Mouse (Mus musculus) fibroblast of lung, adult 2 months (primary cell): ENCODE data around the gene Galntl6.

Experiments used
- DNase-seq: peaks from one replicate; pipeline ENCODE4 v3.0.0-alpha.2; 2011; ENCODE audit warnings: low read depth

Galntl6 gene

GRCm38 (mm10) chr8:58258577-58259315, 653.7 kb downstream of the Galntl6 start:
- DNase-seq: no peak

- DNase-seq: no peak
Observed at GRCm38 (mm10) chr8:58253620-58254019, 658.8 kb downstream of the Galntl6 start.

GRCm38 (mm10) chr8:58244830-58245229, 667.6 kb downstream of the Galntl6 start:
- DNase-seq: no peak

- DNase-seq: no peak
Observed at GRCm38 (mm10) chr8:58234220-58234619, 678.2 kb downstream of the Galntl6 start.

- DNase-seq: no peak
Observed at GRCm38 (mm10) chr8:58228725-58229124, 683.7 kb downstream of the Galntl6 start.

GRCm38 (mm10) chr8:58217885-58218284, 694.6 kb downstream of the Galntl6 start:
- no peak for DNase-seq

- no peak for DNase-seq
Observed at GRCm38 (mm10) chr8:58189694-58190093, 722.7 kb downstream of the Galntl6 start.

GRCm38 (mm10) chr8:58146961-58147360, 765.5 kb downstream of the Galntl6 start:
- peak; percentile 2 for DNase-seq

- DNase-seq: no peak
Observed at GRCm38 (mm10) chr8:58086733-58087132, 825.7 kb downstream of the Galntl6 start.

- DNase-seq: no peak
Observed at GRCm38 (mm10) chr8:58084931-58085330, 827.5 kb downstream of the Galntl6 start.

- DNase-seq: no peak
Observed at GRCm38 (mm10) chr8:58081715-58082114, 830.7 kb downstream of the Galntl6 start.

GRCm38 (mm10) chr8:58074611-58075010, 837.8 kb downstream of the Galntl6 start:
- DNase-seq: no peak

- DNase-seq: no peak
Observed at GRCm38 (mm10) chr8:58073733-58074132, 838.7 kb downstream of the Galntl6 start.

- no peak for DNase-seq
Observed at GRCm38 (mm10) chr8:58032271-58032670, 880.2 kb downstream of the Galntl6 start.

GRCm38 (mm10) chr8:58025558-58025957, 886.9 kb downstream of the Galntl6 start:
- no peak for DNase-seq

- DNase-seq: no peak
Observed at GRCm38 (mm10) chr8:58025094-58025493, 887.3 kb downstream of the Galntl6 start.

- no peak for DNase-seq
Observed at GRCm38 (mm10) chr8:58023426-58024176, 888.8 kb downstream of the Galntl6 start.

GRCm38 (mm10) chr8:57989428-57990171, 922.8 kb downstream of the Galntl6 start:
- no peak for DNase-seq

- no peak for DNase-seq
Observed at GRCm38 (mm10) chr8:57977372-57977771, 935.1 kb downstream of the Galntl6 start.

GRCm38 (mm10) chr8:57974093-57974492, 938.3 kb downstream of the Galntl6 start:
- DNase-seq: no peak

GRCm38 (mm10) chr8:57972832-57973231, 939.6 kb downstream of the Galntl6 start:
- DNase-seq: no peak

- no peak for DNase-seq
Observed at GRCm38 (mm10) chr8:57966676-57967075, 945.8 kb downstream of the Galntl6 start.

GRCm38 (mm10) chr8:57965508-57965907, 946.9 kb downstream of the Galntl6 start:
- DNase-seq: no peak
